Mouse (Mus musculus) midbrain, embryonic 10.5 days (tissue): ENCODE measurements around the gene Rab1b. TPM values are rescaled to one million over a fixed set of nuclear protein-coding genes. Genes with fewer than 3 reads are reported as not detected.

Source experiments
- DNase-seq: peaks from one replicate; pipeline ENCODE4 v3.0.0-alpha.2; 2017; ENCODE audit warnings: low spot score
- H3K27ac ChIP-seq: fragments of 300-500 bp; sonication (generic); replicated peaks from 2 replicates; pipeline ENCODE4 v1.5.1; 2016; ENCODE audit warnings: mild to moderate bottlenecking
- H3K27me3 ChIP-seq: fragments of 300-500 bp; sonication (generic); 2 replicates; pipeline ENCODE4 v1.6.1; 2016; ENCODE audit warnings: low read depth, mild to moderate bottlenecking; ENCODE audit not compliant: poor library complexity, severe bottlenecking
- H3K36me3 ChIP-seq: fragments of 300-500 bp; sonication (generic); 2 replicates; pipeline ENCODE4 v1.6.1; 2016; ENCODE audit warnings: mild to moderate bottlenecking, moderate library complexity
- H3K4me1 ChIP-seq: fragments of 300-500 bp; sonication (generic); 2 replicates; pipeline ENCODE4 v1.6.1; 2016
- H3K4me3 ChIP-seq: fragments of 300-500 bp; sonication (generic); 2 replicates; pipeline ENCODE4 v1.5.1; 2016; ENCODE audit warnings: mild to moderate bottlenecking, moderate library complexity
- H3K9me3 ChIP-seq: fragments of 300-500 bp; sonication (generic); replicated peaks from 2 replicates; pipeline ENCODE4 v1.6.1; 2016; ENCODE audit warnings: mild to moderate bottlenecking
- WGBS: fragments of 180-500 bp; shearing (Covaris S2); methylation state at CpG from one replicate; pipeline ENCODE4 v1.1.7; 2016; 5-methylcytosine and 5-hydroxymethylcytosine counted together
- polyA plus RNA-seq: library from polyadenylated mRNA; unstranded; fragments of >200 nt; fragmentation: Nextera tagmentation; extraction: Ambion mirVana; gene quantifications from 2 replicates; pipeline ENCODE4 v1.2.1, GENCODE M21; 2016

Gene Rab1b
- polyA plus RNA-seq, 1 experiment from 2014 or later = 267 TPM

DNA sequence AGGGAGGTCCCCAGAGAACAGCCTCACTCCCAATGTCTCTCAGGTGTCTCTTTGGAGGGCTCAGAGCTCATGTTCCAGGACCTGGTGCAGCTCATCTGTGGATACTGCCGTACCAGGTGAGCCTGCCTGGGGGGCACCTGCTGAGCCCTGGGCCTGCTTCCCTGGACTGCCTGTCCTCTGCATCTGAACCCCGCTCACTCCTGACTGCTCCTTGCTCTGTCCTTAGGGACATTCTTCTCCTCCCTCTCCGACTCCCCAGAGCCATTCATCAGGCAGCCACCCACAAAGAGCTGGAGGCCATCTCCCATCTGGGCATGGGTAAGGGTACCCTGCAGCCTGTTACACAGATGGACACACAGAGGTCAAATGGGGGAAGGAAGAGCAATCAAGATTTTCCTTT lies 55.4 kb downstream of the Rab1b start:
- peak overlapping the region; percentile 36 for H3K4me3 ChIP-seq
- H3K36me3 ChIP-seq = peaks cover 32% of the 10 kb centered on the region
- H3K27ac ChIP-seq = peak overlapping the region; percentile 63
- H3K4me1 ChIP-seq = peaks cover 54% of the 10 kb centered on the region
- 41% methylated on average over 3 of the region's 3 CpGs for WGBS
- peaks cover 57% of the 10 kb centered on the region for H3K27me3 ChIP-seq
- H3K9me3 ChIP-seq = no peaks in the 10 kb centered on the region
- no peak for DNase-seq

- Histone ChIP-seq H3K4me1 (peaks cover 49% of the 10 kb centered on the region), H3K27ac (peak overlapping the region; percentile 63), H3K36me3 (peaks cover 36% of the 10 kb centered on the region), H3K4me3 (peak overlapping the region; percentile 36), H3K27me3 (peaks cover 54% of the 10 kb centered on the region), H3K9me3 (no peaks in the 10 kb centered on the region)
- WGBS = 5% methylated on average over 17 of the region's 17 CpGs
- no peak for DNase-seq
Observed at GRCm38 (mm10) chr19:5051031-5051430, 55.8 kb downstream of the Rab1b start.

GRCm38 (mm10) chr19:5050047-5050905 lies 56.6 kb downstream of the Rab1b start, which contains the start of gene Rin1:
Rin1 (plus strand) TSS chr19:5050481.
- 15% methylated on average over 13 of the region's 14 CpGs for WGBS
- peak; percentile 79 for DNase-seq
- peak within 1 kb of the TSS; percentile 63 for H3K27ac ChIP-seq

DNA sequence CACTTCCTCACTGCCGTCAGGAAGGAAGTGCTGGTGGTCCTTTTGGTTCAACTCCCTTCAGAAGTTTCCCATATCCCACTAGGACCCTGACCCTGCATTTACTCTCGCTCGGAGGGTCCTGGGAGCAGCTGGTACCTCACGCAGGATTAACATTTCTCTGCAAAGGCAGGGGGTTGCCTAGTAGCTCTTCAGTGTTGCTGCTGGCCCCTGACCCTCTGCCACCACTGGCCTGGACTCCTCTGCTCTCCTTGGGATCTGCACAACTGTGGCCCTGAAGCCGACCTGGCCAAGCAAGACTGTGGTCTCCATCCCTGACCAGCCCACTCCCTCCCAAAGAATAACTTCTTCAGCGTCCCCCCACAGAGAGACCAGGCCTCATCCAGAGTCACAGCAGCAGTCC lies 57.5 kb downstream of the Rab1b start:
- Histone ChIP-seq H3K9me3 (no peaks in the 10 kb centered on the region), H3K27me3 (peaks cover 43% of the 10 kb centered on the region), H3K4me1 (peaks cover 49% of the 10 kb centered on the region), H3K36me3 (peaks cover 50% of the 10 kb centered on the region), H3K4me3 (0 out of 2 replicates have a peak overlapping the region, but pooled peaks have one; percentile 18), H3K27ac (no peak overlapping the region; the same call in 1 of the 2 replicates)
- WGBS = 46% methylated on average over 6 of the region's 6 CpGs
- DNase-seq = no peak

More at GRCm38 (mm10) chr19:5050047-5050905, 56.6 kb downstream of the Rab1b start, which contains the start of gene Rin1:
- Histone ChIP-seq H3K4me1 (peaks cover 49% of the 10 kb centered on the region), H3K27me3 (peaks cover 51% of the 10 kb centered on the region), H3K36me3 (peaks cover 44% of the 10 kb centered on the region), H3K9me3 (no peaks in the 10 kb centered on the region), H3K4me3 (peak within 1 kb of the TSS; percentile 36)

Other genes starting within 250 kb of the Rab1b start
- gene Actn3, start 229.2 kb downstream of the Rab1b start, polyA plus RNA-seq = 0.99 and 1.9 TPM in 2 replicates
- 14.6 and 17.7 TPM in 2 replicates for gene Zdhhc24, start 228.4 kb downstream of the Rab1b start, polyA plus RNA-seq
- 7.0 and 10.3 TPM in 2 replicates for gene Bbs1, start 200.4 kb downstream of the Rab1b start, polyA plus RNA-seq
- 197 and 214 TPM in 2 replicates for gene Dpp3, start 178.8 kb downstream of the Rab1b start, polyA plus RNA-seq
- 1.5 and 1.9 TPM in 2 replicates for gene Peli3, start 163.9 kb downstream of the Rab1b start, polyA plus RNA-seq
- gene Mrpl11, start 144.9 kb downstream of the Rab1b start, polyA plus RNA-seq = 156 and 163 TPM in 2 replicates
- gene Npas4, start 116.8 kb downstream of the Rab1b start, polyA plus RNA-seq = not detected in 2 replicates
- gene Slc29a2, start 83.2 kb downstream of the Rab1b start, polyA plus RNA-seq = 7.4 and 8.6 TPM in 2 replicates
- gene B4gat1, start 68.2 kb downstream of the Rab1b start, polyA plus RNA-seq = 39.4 and 42.1 TPM in 2 replicates
- 2.2 and 4.4 TPM in 2 replicates for gene AC124502.3, start 68.2 kb downstream of the Rab1b start, polyA plus RNA-seq
- gene Brms1, start 65.7 kb downstream of the Rab1b start, polyA plus RNA-seq = 83.2 and 85.6 TPM in 2 replicates
- 2.5 and 2.8 TPM in 2 replicates for gene Rin1, start 56.6 kb downstream of the Rab1b start, polyA plus RNA-seq
- 25.3 and 34.1 TPM in 2 replicates for gene Cd248, start 39.0 kb downstream of the Rab1b start, polyA plus RNA-seq
- gene Tmem151a, start 21.5 kb downstream of the Rab1b start, polyA plus RNA-seq = 0.97 and 1.0 TPM in 2 replicates
- 85.1 and 90.7 TPM in 2 replicates for gene Yif1a, start 18.5 kb downstream of the Rab1b start, polyA plus RNA-seq
- 42.2 and 72.4 TPM in 2 replicates for gene Cnih2, start 8.6 kb downstream of the Rab1b start, polyA plus RNA-seq
- 31.1 and 40.7 TPM in 2 replicates for gene Klc2, start 11.5 kb upstream of the Rab1b start, polyA plus RNA-seq
- gene Pacs1, start 166.0 kb upstream of the Rab1b start, polyA plus RNA-seq = 21.3 and 23.7 TPM in 2 replicates
- gene Sf3b2, start 188.4 kb upstream of the Rab1b start, polyA plus RNA-seq = 468 and 500 TPM in 2 replicates
- gene Gal3st3, start 191.3 kb upstream of the Rab1b start, polyA plus RNA-seq = 10.8 and 15.4 TPM in 2 replicates
- gene Catsper1, start 228.7 kb upstream of the Rab1b start, polyA plus RNA-seq = not detected in 2 replicates
- gene Cst6, start 242.5 kb upstream of the Rab1b start, polyA plus RNA-seq = 0.67 TPM in 1 of 2 replicates, not detected in the other